Mouse (Mus musculus) midbrain, embryonic 10.5 days (tissue): ENCODE measurements at regions not wholly inside any gene's neighbourhood (a gene's known extent, or its start where the extent isn't known, plus 50 kb on each side); places are given as distances from the start of the nearest gene placed in this dataset.

Experiments used
- DNase-seq: peaks from one replicate; pipeline ENCODE4 v3.0.0-alpha.2; 2017; ENCODE audit warnings: low spot score
- H3K27ac ChIP-seq: fragments of 300-500 bp; sonication (generic); replicated peaks from 2 replicates; pipeline ENCODE4 v1.5.1; 2016; ENCODE audit warnings: mild to moderate bottlenecking
- H3K27me3 ChIP-seq: fragments of 300-500 bp; sonication (generic); 2 replicates; pipeline ENCODE4 v1.6.1; 2016; ENCODE audit warnings: low read depth, mild to moderate bottlenecking; ENCODE audit not compliant: poor library complexity, severe bottlenecking
- H3K36me3 ChIP-seq: fragments of 300-500 bp; sonication (generic); 2 replicates; pipeline ENCODE4 v1.6.1; 2016; ENCODE audit warnings: mild to moderate bottlenecking, moderate library complexity
- H3K4me1 ChIP-seq: fragments of 300-500 bp; sonication (generic); 2 replicates; pipeline ENCODE4 v1.6.1; 2016
- H3K4me3 ChIP-seq: fragments of 300-500 bp; sonication (generic); 2 replicates; pipeline ENCODE4 v1.5.1; 2016; ENCODE audit warnings: mild to moderate bottlenecking, moderate library complexity
- H3K9me3 ChIP-seq: fragments of 300-500 bp; sonication (generic); replicated peaks from 2 replicates; pipeline ENCODE4 v1.6.1; 2016; ENCODE audit warnings: mild to moderate bottlenecking
- WGBS: fragments of 180-500 bp; shearing (Covaris S2); methylation state at CpG from one replicate; pipeline ENCODE4 v1.1.7; 2016; 5-methylcytosine and 5-hydroxymethylcytosine counted together

- Histone ChIP-seq H3K27me3 (no peaks in the 10 kb centered on the region), H3K36me3 (no peaks in the 10 kb centered on the region), H3K4me3 (no peak overlapping the region), H3K27ac (no peak overlapping the region), H3K9me3 (no peaks in the 10 kb centered on the region), H3K4me1 (no peaks in the 10 kb centered on the region)
- no peak for DNase-seq
- WGBS: 85% methylated on average over 16 of the region's 16 CpGs
Measured at GRCm38 (mm10) chr19:23044510-23045464, 96.2 kb upstream of the Klf9 start.

- H3K4me3 ChIP-seq: no peak overlapping the region
- 91% methylated on average over 4 of the region's 4 CpGs for WGBS
- no peak overlapping the region for H3K27ac ChIP-seq
- no peaks in the 10 kb centered on the region for H3K36me3 ChIP-seq
- DNase-seq: no peak
- H3K9me3 ChIP-seq: no peaks in the 10 kb centered on the region
- peaks cover 7% of the 10 kb centered on the region for H3K27me3 ChIP-seq
- peaks cover under 1% of the 10 kb centered on the region; the same call in 1 of the 2 replicates for H3K4me1 ChIP-seq
Measured at GRCm38 (mm10) chr19:23051456-23051855, 89.6 kb upstream of the Klf9 start.

DNA sequence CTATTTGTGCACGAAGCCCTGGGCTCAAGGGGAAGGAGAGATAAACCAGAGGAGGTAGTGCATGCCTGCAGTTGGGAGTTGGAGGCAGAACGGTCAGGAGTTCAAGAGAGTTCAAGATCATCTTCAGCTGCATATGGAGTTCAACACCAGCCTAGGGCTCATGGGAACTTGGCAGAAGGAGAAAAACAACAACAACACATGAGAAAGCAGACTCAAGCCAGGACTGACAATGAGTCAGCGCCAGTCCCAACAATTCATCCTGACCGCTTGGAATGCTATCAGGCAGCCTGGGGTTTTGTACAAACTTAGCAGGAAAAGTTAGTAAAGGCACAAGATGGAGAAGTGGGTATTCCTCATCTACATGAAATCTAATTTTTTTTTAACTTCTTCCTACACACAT, 86.6 kb upstream of the Klf9 start:
- peaks cover 24% of the 10 kb centered on the region for H3K4me1 ChIP-seq
- WGBS: 86% methylated on average over 4 of the region's 4 CpGs
- no peak overlapping the region for H3K4me3 ChIP-seq
- H3K36me3 ChIP-seq: no peaks in the 10 kb centered on the region
- peaks cover 18% of the 10 kb centered on the region for H3K27me3 ChIP-seq
- DNase-seq: no peak
- H3K9me3 ChIP-seq: no peaks in the 10 kb centered on the region
- H3K27ac ChIP-seq: no peak overlapping the region

- Histone ChIP-seq H3K27me3 (peaks cover 18% of the 10 kb centered on the region), H3K9me3 (no peaks in the 10 kb centered on the region), H3K27ac (no peak overlapping the region), H3K4me3 (peak overlapping the region; percentile 56; the same call in 1 of the 2 replicates), H3K4me1 (peaks cover 24% of the 10 kb centered on the region), H3K36me3 (no peaks in the 10 kb centered on the region)
- DNase-seq: no peak
- WGBS: 82% methylated on average over 5 of the region's 5 CpGs
Measured at GRCm38 (mm10) chr19:23055916-23056805, 84.9 kb upstream of the Klf9 start.

DNA sequence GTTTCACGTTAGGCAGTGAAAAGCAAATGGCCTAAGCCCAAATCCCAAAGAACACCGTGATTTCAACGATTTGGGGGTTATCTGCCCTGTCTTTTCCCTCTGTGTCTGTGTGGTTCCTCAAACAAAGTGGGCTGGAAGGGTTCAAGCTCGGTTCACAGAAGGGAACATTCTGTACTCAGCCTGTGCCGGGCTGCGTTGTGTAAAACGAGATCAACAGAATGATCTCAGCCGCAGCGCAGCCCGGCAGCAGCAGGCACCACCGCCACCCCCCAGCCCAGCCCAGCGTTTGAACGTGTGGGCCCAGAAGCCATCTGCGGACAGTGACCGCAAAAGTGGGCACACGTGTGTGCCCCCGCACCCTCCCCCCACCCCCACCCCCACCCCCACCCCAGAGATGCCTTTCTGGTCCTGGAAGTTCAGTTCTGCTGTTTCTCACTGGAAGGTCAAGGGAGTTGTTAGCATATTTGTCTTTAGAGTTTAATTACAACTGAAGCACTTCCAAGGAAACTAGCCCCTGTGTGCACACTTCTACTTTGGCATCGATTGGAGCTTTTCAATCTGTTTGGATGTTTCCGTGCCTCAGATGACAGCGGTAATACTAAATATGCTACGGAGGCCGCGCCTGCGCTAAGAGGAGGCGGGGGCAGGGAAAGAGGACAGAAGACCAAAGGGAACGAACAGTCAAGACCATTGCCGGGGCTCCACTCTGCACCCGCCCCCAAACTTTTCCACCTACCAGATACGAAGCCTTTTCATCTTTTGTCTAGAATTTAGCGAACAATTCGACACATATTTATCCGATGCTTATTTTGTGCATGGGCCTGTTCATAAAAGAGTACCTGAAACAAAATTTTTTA, 83.9 kb upstream of the Klf9 start:
- no peaks in the 10 kb centered on the region for H3K36me3 ChIP-seq
- DNase-seq: peak; percentile 66
- 3% methylated on average over 32 of the region's 32 CpGs for WGBS
- peak overlapping the region; percentile 84 for H3K27ac ChIP-seq
- peaks cover 18% of the 10 kb centered on the region for H3K27me3 ChIP-seq
- H3K9me3 ChIP-seq: no peaks in the 10 kb centered on the region
- peak overlapping the region; percentile 56 for H3K4me3 ChIP-seq
- H3K4me1 ChIP-seq: peaks cover 24% of the 10 kb centered on the region

- H3K9me3 ChIP-seq: no peaks in the 10 kb centered on the region
- H3K27ac ChIP-seq: peak overlapping the region; percentile 84
- no peaks in the 10 kb centered on the region for H3K36me3 ChIP-seq
- H3K4me1 ChIP-seq: peaks cover 24% of the 10 kb centered on the region
- WGBS: 15% methylated on average over 11 of the region's 11 CpGs
- DNase-seq: peak; percentile 52
- peaks cover 18% of the 10 kb centered on the region for H3K27me3 ChIP-seq
- peak overlapping the region; percentile 56 for H3K4me3 ChIP-seq
Measured at GRCm38 (mm10) chr19:23057739-23058501, 83.1 kb upstream of the Klf9 start.

GRCm38 (mm10) chr19:23058502-23058900, 82.5 kb upstream of the Klf9 start:
- H3K36me3 ChIP-seq: no peaks in the 10 kb centered on the region
- H3K27ac ChIP-seq: peak overlapping the region; percentile 84
- H3K4me3 ChIP-seq: no peak overlapping the region
- 49% methylated on average over 4 of the region's 4 CpGs for WGBS
- no peak for DNase-seq
- peaks cover 24% of the 10 kb centered on the region for H3K4me1 ChIP-seq
- H3K27me3 ChIP-seq: peaks cover 18% of the 10 kb centered on the region
- no peaks in the 10 kb centered on the region for H3K9me3 ChIP-seq

DNA sequence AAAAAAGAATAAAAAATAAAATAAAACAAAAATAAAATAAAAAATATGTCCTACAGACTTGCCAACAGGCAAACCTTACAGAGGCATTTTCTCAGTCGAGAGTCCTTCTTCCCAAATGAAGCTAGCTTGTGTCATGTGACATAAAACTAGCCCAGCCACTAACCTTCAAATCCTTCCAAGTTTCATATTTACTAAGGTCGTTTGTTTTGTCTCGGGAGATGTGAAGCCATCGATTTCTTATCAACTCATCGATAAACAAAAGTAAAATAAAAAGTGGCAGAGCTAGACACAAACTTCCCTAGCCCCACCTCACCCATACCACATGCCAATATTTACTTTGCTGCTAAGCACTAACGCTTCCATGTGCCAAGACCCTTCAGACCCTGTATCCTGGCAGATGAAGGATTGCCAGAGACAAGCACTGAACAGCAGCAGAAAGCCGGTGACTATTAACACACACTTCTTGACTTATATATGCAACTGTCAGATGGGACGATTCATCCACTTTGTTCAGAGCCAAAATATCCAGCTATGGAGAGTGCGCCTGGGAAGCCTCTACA, 79.9 kb upstream of the Klf9 start:
- Histone ChIP-seq H3K27ac (no peak overlapping the region), H3K9me3 (no peaks in the 10 kb centered on the region)
- 90% methylated on average over 9 of the region's 9 CpGs for WGBS

DNA sequence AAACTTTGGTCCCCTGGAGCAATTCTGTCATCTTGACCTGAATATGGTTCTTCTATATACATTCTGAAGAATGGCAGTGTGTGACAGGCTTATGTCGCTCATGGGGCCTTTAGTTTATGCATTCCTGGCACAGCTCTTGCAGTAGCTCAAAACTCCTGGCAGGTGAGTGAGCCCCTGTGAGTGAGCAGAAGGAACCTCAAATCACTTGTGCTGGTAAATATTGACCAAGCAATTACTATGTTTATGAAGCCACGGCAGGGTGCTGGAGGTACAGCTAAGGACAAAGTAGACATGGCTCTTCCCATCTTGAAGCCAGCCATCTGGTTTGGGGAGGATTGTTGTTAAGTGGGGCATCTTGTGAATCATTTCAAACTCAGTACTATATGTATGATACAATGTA, 79.1 kb upstream of the Klf9 start:
- 84% methylated on average over 2 of the region's 2 CpGs for WGBS

More for the DNA sequence above, 79.9 kb upstream of the Klf9 start:
- Histone ChIP-seq H3K36me3 (no peaks in the 10 kb centered on the region), H3K4me1 (peaks cover 24% of the 10 kb centered on the region), H3K27me3 (peaks cover 14% of the 10 kb centered on the region), H3K4me3 (no peak overlapping the region)
- no peak for DNase-seq

GRCm38 (mm10) chr19:23062851-23063250, 78.2 kb upstream of the Klf9 start:
- Histone ChIP-seq H3K9me3 (no peaks in the 10 kb centered on the region), H3K36me3 (no peaks in the 10 kb centered on the region), H3K27me3 (peaks cover 7% of the 10 kb centered on the region), H3K4me1 (peaks cover 9% of the 10 kb centered on the region), H3K27ac (no peak overlapping the region), H3K4me3 (no peak overlapping the region)
- 92% methylated on average over 5 of the region's 5 CpGs for WGBS
- no peak for DNase-seq

More for the DNA sequence above, 79.1 kb upstream of the Klf9 start:
- DNase-seq: no peak
- Histone ChIP-seq H3K4me1 (peaks cover 19% of the 10 kb centered on the region), H3K4me3 (no peak overlapping the region), H3K9me3 (no peaks in the 10 kb centered on the region), H3K27ac (no peak overlapping the region), H3K27me3 (peaks cover 7% of the 10 kb centered on the region), H3K36me3 (no peaks in the 10 kb centered on the region)

GRCm38 (mm10) chr19:23065548-23065947, 75.5 kb upstream of the Klf9 start:
- Histone ChIP-seq H3K9me3 (no peaks in the 10 kb centered on the region), H3K4me3 (no peak overlapping the region), H3K4me1 (no peaks in the 10 kb centered on the region), H3K27me3 (no peaks in the 10 kb centered on the region), H3K27ac (no peak overlapping the region), H3K36me3 (no peaks in the 10 kb centered on the region)
- no peak for DNase-seq
- 80% methylated on average over 5 of the region's 5 CpGs for WGBS
